Mouse (Mus musculus): ENCODE data around the gene Tnk2.

Tnk2 gene

DNA sequence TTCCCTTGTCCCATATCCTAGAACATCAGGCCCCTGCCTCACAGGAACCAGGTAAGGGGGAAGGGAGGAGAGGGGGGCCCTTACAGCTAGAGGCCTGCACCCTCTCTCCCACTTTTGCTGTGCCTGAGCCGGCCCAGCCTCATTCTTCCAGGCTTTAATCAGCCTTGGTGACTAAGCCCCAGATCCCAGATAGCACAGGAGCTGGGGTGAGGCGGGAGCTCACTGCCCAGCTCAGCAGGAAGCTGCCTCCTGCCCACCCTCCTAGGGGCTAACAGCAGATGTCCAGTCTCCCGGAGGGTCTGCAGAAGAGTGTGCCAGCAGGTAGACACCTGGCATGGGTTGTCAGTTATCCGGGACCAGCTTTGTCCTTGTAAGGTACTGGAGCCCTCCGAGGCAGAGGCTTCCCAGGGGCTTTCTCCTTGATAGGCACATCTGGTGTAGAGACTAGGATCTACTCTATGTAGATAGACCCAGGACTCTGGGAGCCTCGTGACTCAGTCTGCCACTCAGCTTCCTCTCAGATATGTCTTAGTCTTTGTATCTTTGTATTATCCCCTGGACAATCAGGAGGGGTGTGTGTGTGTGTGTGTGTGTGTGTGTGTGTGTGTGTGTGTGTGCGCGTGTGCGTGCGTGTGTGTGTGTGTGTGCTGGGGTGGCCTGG lies 33.5 kb downstream of the Tnk2 start:
- no peak for DNase-seq (ENCODE audit: extremely low read depth, low read depth)

DNA sequence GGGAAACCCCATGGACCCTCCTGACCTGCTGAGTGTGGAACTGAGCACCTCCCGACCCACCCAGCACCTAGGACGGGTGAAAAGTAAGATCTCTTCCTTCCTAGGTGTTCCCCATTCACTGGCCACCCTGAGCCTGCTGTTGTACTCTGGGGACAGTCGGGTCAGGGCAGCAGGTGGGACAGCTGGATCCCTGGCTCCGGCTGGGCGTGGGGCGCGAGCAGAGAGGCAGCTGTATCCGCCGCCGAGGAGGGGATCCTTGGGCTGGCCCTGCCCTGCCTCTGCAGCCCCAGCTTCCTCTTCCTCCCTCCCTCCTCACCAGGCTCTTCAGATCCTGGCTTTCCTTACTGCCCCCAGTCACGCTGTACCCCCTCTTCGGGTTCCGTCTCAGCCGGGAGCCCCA lies 34.2 kb downstream of the Tnk2 start:
- no peak for DNase-seq (ENCODE audit: extremely low read depth, low read depth)

DNA sequence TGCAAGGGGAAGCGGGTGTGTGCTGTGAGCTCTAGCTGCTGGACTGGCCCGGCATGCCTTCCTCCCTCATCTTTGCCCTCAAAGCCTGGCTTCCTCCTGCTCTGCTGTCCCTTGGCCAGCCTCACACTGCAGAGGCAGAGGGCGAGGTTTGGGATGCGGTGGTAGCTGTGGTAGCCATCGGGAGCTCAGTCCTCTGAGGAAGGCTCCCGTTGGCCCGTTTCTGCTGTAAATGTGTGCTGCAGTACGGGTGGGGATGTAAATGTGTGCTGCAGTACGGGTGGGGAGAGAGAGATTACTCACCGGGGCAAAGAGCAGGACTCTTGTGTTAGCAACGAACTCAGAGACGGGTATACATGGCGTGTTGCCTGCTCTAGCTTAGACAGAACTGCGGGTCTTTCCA lies 35.1 kb downstream of the Tnk2 start:
- DNase-seq (ENCODE audit: extremely low read depth, low read depth): no peak

DNA sequence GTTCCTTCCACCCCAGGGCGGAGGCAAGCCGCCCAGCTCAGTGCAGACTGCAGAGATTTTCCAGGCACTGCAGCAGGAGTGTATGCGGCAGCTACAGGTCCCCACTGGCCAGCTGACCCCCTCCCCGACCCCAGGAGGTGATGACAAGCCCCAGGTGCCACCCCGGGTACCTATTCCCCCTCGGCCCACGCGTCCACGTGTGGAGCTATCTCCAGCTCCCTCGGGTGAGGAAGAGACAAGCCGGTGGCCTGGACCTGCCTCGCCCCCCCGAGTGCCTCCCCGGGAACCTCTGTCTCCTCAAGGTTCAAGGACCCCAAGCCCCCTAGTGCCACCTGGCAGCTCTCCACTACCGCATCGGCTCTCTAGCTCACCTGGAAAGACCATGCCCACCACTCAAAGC lies 36.3 kb downstream of the Tnk2 start:
- no peak for DNase-seq (ENCODE audit: extremely low read depth, low read depth)

DNA sequence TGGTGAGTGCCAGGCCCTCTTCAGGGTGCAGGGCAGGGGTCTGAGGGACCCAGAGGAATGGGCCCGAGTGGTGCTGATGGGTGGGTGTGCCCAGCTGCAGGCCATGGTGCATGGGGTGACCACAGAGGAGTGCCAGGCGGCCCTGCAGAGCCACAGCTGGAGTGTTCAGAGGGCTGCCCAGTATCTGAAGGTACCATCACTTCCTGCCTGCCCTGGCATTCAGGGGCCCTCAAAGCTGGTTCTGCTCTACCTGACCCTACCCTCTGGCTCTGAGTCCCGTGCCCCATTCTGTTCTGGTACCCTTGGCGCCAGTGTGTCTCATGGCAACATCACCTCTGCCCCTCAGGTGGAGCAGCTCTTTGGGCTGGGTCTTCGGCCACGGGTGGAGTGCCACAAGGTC lies 37.1 kb downstream of the Tnk2 start:
- no peak for DNase-seq (ENCODE audit: extremely low read depth, low read depth)

DNA sequence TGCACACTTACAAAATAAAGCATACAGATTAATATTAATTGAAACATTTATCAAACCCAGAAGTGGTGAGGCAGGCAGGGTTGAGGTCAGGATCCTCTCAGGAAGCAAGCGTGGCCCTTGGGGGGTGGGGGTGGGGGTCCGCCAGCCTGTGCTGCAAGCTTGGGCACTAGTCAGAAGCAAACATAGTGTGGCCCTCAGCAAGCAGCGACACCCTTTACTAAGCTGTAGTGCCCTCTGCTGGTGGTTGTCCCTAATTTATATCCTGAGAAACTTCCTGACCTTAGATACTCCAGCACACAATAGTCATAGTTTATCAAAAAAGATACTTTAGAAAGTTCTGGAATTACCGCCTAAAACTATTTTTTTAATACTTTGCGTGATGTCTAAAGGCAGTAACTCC lies 38.5 kb downstream of the Tnk2 start:
- peak; percentile 30 for DNase-seq (ENCODE audit: extremely low read depth, low read depth)

DNA sequence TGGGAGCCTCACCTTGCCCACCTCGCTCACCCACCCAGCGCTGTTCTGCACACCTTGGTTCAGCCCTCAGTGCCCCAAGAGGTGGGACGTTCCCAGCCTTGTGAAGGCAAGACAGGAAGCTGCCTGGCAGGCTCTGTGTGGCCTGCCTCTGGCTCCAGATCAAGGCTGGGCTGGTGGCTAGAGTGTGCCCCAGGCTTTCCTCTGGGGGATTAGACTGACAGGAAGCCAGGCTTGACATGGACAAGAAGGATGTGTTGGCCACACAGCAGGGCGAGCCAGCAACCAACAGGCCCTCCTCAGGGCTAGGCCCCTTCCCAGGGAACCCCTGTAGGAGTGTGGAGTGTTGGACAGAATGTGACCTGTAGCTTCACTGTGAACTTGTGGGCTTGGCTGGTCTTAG lies 39.2 kb downstream of the Tnk2 start:
- no peak for DNase-seq (ENCODE audit: extremely low read depth, low read depth)

DNA sequence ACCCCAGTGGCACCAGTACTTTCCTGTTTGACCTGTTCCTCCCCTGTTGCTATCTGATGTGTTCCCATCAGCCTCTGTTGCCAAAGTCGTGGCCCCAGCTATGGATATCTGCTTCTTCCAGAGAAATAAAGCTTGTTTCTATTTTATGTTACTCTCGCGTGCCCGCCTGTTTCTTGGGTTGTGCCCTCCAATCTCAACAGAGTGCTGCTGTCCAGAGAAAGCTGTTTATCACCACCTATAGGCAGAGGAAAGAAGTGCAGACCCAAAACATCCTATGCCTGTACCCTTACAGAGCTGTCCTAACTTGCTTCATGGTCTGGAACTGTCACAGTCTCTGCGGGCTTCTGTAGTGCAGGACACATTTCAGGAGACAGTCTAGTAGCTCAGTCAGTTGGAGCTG lies 39.7 kb downstream of the Tnk2 start:
- DNase-seq (ENCODE audit: extremely low read depth, low read depth): peak; percentile 26

DNA sequence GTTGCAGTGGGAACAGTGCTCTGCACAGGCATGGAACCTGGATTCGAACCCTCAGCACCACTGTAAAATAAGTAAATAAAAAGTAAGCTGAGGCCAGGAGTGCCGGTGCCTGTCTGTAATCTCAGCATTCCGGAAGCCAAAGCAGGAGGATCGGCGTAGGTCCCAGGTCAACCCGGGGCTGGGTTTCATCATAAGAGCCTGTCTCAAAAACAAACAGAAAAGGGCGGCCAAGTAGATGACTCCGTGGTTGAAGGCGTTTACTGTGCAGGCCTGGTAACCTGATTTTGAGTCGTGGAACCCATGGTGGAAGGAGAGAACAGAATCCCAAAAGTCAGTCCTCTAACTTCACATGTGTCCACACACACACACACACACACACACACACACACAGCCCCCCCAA lies 41.7 kb downstream of the Tnk2 start:
- no peak for DNase-seq (ENCODE audit: extremely low read depth, low read depth)

DNA sequence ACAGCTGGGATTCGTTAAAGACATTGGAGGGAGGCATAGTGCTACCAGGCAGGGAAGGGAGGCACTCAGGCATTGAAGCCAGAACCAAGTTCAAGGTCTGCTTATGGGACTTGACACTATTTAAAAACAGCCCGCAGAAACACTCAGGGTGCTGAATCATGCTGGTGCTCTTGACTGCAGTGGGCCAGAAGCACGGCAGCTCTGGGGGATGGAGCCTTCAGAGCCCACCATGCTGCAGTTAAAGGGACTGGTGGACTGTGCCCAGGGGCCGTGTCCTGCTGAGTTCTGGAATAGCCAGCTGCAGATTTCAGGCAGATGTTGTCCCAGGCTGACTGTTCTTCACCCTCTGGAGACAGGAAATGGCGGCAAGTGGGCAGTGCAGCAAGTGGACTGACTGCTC lies 42.3 kb downstream of the Tnk2 start:
- no peak for DNase-seq (ENCODE audit: extremely low read depth, low read depth)

DNA sequence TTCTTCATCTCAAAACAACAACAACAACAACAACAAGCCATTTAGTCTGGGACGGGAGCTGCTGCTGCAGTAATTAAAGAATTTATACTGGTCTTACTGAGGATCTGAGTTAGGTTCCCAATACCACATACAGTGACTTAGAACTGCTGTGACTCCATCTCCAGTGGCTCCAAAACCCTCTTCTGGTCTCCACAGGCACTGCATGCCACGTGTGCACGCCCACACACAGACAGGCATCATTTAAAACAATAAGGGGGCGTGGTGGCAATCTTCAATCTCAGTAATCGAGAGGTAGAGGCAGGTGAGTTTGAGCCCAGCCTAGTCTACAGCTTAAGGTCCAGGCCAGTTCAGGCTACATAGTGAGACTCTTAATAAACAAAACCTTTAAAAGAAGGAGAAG lies 43.5 kb downstream of the Tnk2 start:
- no peak for DNase-seq (ENCODE audit: extremely low read depth, low read depth)

DNA sequence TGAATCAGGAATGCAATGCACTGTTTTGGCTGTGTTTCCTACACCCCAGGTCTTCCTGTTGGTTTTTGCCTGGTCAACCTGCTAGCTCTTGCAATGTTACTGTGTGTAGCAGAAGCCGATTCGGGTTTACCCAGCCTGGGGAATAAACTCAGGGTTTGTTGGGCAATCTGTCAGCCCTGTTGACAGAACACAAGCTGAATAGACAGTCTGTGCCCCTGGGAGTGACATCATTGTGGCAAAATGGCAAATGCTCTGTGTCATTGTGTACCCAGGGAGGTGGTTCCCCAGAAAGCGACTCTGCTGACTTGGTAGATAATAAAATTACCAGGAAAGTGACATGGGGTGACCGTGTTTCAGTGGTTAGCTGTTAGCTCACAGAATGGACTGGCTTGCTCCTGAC lies 45.1 kb downstream of the Tnk2 start:
- no peak for DNase-seq (ENCODE audit: extremely low read depth, low read depth)

DNA sequence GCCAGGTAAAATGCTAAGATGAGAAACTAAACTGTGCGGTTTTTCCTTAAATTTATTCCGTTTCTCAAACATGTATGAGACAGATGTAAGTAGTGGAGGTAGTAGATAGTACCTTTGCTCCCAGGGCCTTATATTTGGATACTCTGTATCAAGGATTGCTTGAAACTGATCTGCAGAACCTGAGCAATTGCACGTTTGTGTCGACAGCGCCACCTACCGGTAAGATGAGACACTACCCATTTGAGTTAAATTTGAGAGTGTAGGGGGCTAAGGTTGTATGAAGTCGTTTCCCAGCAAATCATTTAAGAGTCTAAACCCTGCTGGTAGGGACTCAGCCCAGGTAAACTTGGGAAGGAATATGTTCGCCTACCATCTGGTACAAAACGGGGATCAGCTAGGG lies 45.8 kb downstream of the Tnk2 start:
- peak; percentile 50 for DNase-seq (ENCODE audit: extremely low read depth, low read depth)

DNA sequence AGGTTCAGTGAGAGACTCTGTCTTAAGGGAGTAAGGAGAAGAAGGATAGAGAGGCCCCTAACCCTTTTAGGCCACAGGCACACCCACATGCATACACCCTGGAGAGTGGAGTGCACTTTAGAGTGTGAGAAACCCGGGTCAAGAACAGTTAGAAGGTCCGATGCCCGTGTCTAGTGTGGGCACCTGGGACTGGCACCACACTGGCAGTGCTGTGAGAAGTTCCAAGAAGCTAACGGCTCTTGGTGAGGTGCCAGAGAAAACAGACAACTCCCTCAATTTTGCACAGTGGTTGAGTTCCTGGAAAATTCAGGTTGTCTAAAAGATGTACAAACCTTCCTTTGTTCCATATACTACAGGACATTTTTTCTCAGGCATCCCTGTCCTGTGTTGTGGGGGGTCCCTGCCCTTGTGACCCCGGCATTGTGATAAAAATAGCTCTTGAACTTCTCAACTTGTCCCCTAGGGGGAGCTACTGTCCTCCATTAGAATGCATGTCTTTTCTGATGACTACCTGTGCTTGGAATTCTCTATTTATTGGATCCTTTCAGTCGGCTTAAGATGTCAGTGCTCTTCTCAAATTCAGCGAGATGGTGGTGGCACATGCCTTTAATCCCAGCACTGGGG lies 53.3 kb downstream of the Tnk2 start:
- DNase-seq (ENCODE audit: extremely low read depth, low read depth): no peak

DNA sequence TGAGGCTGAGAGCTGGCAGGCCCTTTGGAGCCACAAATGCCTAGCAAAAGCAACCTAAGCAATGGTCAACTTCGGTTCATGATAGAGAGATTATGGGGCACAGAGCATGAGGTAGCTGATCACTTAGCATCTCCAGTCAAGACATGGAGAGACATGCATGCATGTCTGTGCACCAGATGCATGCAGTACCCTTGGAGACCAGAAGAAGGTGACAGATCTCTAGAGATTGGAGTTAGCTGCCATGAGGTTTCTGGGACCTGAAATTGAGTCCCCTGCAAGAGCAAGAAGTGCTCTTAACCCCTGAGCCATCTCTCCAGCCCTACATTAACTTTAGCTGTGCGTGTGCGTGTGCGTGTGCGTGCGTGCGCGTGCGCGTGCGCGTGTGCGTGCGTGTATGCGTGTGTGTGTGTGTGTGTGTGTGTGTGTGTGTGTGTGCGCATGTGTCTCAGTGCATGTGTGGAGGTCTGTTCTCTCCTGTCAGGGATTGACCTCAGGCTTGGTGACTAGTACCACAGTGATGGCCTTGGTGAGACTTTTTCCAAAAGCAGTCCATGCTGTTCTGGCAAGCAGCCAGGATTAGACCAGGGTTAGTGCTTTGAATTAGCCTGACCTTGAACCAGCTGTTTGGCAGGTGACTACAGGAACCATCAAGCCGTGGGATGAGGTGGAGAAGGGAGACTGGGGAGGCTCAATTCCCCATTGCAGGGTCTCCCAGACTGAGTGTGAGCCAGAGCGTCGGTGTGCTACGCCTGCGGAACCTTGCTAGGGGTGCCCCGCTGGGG lies 54.2 kb downstream of the Tnk2 start:
- DNase-seq (ENCODE audit: extremely low read depth, low read depth): no peak

DNA sequence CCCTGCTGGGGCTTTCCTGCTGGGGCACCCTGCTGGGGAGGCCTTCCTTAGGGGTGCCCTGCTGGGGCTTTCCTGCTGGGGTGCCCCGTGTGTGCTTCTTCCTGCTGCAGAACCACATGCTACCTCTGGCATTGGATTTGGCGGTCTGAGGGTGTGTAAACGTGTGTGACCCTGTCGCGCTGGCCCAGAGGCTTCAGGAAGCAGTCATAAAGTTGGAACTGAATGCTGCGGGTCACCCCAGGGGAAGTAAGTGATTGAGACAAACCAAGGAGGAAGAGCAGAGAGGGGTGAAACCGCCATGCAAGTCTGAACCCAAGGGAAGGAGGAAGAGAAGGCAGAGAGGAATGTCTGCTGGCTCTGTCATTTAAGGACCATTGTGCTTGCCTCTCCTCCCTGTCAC lies 54.9 kb downstream of the Tnk2 start:
- no peak for DNase-seq (ENCODE audit: extremely low read depth, low read depth)

DNA sequence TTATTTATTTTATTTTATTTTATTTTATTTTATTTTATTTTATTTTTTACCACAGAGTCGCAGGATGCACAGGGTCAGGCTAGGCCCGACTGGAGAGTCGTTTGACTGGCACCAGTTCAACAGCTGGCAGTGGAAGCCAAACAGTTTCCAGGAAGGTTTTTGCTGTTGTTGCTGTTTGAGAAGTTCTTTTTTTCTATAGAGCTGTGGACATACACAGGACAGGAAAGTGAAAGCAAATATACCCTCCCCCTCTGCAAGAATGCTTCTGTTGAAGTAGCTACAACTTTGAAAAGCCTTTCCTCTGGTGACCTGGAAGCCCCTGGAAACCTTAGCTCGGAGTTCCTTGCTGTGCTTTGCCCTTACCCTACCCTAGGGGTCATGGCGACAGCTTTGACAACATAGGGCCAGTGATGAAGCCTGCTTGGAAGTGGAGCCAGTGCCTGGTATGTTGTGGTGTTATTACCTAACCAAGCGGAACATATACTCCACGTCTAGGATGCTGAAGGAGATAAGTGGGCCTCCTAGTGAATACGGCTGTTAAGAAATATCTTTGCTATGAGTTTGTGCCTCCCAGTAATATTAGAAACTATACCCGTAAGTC lies 59.7 kb downstream of the Tnk2 start:
- no peak for DNase-seq (ENCODE audit: extremely low read depth, low read depth)

DNA sequence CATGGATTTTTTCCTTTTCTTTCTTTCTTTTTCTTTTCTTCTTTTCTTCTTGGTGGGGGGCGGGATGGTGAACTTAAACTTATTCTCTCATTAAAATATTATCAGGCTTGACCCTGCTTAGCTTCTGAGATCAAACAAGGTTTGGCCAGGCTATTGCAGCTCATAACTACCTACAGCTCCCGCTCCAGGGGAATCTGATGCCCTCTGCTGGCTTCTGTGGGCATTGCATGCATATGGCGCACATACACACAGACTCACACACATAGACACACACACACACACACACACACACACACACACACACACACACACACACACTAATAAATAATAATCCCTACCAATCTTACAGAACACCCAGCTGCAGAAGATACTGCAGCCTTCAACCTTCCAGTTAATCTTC lies 61.9 kb downstream of the Tnk2 start:
- DNase-seq (ENCODE audit: extremely low read depth, low read depth): no peak

DNA sequence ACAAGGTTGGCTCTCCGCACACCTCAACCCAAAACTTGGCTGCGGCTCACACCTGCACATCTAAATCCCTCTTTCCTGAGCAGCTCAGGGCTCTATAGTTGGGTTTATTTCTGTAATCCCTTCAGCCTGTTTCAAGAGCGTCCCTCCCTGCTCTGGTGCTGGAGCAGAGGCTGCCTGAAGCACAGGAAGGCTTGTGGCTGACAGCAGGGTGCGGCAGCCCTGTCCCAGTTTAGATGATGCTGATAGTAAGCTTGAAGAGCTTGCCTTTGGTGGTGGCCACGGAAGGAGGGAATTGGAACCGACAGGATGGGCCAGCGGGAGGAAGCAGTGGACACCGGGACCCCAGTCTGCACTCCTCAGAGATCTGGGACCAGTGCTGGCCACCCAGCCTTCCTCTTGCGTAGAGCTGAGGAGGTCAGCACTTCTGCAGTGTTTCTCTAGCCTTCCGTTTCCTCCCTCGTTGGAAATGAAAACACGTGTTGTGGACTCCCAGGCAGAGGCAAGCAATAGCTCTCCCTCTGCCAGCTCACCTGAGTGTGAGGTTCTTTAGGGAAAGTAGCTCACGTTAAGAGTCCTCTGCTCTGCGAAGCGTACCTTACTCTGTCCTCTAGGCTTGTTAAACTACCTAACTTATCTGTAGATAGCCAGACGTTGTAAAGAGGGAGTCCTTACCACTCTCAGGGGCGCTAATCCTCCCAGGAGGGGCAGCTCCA lies 63.6 kb downstream of the Tnk2 start:
- DNase-seq (ENCODE audit: extremely low read depth, low read depth): no peak

DNA sequence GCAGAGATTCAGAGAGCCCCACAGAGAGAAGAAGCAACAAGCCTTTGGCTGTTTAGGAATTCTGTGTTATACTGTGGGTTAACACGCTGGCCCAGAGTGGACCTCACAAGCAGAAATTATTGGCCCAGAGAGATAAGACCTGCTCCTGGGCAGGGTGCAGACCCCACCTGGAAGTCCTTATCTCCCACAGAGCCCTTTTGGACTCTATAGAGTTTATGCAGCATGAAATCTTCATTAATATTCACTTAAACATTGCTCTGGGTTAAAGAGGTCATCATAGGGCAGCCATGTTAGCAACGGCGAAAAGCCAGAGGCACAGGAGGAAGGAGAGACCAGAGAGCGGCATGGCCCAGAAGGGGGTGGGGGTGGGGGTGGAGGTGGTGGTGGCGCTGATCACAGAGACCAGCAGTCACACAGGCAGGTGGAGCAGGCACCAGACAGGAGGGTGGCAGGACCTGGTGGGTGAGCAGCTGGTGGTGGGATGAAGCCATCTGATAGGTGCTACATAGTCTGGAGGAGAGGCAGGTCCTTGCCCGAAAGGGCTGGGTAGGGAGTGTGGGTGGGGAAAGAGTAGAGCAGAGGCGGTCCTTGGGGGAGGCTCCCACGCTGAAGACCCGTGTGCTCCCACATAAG lies 64.3 kb downstream of the Tnk2 start:
- DNase-seq (ENCODE audit: extremely low read depth, low read depth): no peak

DNA sequence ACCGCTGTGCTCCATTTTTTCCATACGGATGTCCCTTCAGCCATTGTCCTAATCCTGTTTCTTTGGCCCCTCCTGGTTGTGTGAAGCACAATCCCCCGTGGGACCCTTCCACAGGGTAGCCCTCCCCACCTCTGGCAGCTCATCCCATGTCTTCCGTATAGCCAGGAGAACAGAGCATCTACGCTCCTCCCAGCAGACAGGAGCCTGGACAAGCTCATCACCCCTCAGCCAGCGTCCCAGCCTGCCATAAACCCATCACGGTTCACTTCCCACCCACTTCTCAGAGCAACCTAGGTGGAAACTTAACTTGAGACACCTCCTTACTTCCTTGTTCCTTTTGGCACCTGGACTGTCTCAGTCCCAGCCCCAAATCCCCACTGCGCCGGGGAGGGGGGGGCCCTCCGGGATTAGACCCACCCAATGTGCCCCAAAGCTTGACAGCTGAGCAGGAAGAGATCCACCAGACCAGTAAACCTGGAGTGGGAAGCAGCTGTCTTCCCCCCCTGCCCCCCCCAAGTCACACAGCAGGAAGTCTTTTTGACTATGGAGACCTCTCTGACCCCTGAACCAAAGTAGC lies 64.9 kb downstream of the Tnk2 start:
- no peak for DNase-seq (ENCODE audit: extremely low read depth, low read depth)
